Mouse (Mus musculus) megakaryocyte, embryonic 14.5 days (primary cell): ENCODE results near the gene Bcorl1.

ENCODE experiments used
- FLI1 ChIP-seq: IDR thresholded peaks from 2 replicates; pipeline ENCODE4 v1.6.1; 2012; ENCODE audit warnings: low read length, inconsistent platforms, mixed read lengths
- GATA1 ChIP-seq: IDR thresholded peaks from 3 replicates; pipeline ENCODE4 v1.6.1; 2012; ENCODE audit warnings: mixed read lengths, low read length, inconsistent platforms, borderline replicate concordance

GRCm38 (mm10) chrX:48414291-48414690, 73.1 kb downstream of the Bcorl1 start:
- TF ChIP-seq GATA1 (no peak), FLI1 (no peak)
